Mouse (Mus musculus) brain, embryonic 14.5 days (tissue): ENCODE results near the gene Rhob. TPM values are rescaled to one million over a fixed set of nuclear protein-coding genes. Genes with fewer than 3 reads are reported as not detected.
A peak's percentile ranks its signal among the peaks of the same experiment; 100 is the strongest.

Source experiments
- DNase-seq: peaks from one replicate; pipeline ENCODE4 v3.0.0-alpha.2; 2011; ENCODE audit warnings: low read depth
- CTCF ChIP-seq: fragments of 200-500 bp; IDR thresholded peaks from 2 replicates; pipeline ENCODE4 v1.5.1; 2012; ENCODE audit warnings: inconsistent platforms, mild to moderate bottlenecking, moderate library complexity, borderline replicate concordance; ENCODE audit not compliant: insufficient read depth, insufficient read length; ENCODE audit errors: extremely low read depth
- POLR2A ChIP-seq: fragments of 200-500 bp; IDR thresholded peaks from 2 replicates; pipeline ENCODE4 v1.6.1; 2012; ENCODE audit warnings: mild to moderate bottlenecking, inconsistent platforms, borderline replicate concordance; ENCODE audit not compliant: poor library complexity, insufficient read depth, insufficient read length, severe bottlenecking; ENCODE audit errors: extremely low read depth
- polyA plus RNA-seq: library from polyadenylated mRNA; depleted of rRNA; stranded (reverse); fragments of >200 nt; gene quantifications from 2 replicates; pipeline ENCODE4 v1.2.3, GENCODE M21; 2012; rRNA removed

Rhob gene
- polyA plus RNA-seq, 1 experiment = 265 TPM

DNA sequence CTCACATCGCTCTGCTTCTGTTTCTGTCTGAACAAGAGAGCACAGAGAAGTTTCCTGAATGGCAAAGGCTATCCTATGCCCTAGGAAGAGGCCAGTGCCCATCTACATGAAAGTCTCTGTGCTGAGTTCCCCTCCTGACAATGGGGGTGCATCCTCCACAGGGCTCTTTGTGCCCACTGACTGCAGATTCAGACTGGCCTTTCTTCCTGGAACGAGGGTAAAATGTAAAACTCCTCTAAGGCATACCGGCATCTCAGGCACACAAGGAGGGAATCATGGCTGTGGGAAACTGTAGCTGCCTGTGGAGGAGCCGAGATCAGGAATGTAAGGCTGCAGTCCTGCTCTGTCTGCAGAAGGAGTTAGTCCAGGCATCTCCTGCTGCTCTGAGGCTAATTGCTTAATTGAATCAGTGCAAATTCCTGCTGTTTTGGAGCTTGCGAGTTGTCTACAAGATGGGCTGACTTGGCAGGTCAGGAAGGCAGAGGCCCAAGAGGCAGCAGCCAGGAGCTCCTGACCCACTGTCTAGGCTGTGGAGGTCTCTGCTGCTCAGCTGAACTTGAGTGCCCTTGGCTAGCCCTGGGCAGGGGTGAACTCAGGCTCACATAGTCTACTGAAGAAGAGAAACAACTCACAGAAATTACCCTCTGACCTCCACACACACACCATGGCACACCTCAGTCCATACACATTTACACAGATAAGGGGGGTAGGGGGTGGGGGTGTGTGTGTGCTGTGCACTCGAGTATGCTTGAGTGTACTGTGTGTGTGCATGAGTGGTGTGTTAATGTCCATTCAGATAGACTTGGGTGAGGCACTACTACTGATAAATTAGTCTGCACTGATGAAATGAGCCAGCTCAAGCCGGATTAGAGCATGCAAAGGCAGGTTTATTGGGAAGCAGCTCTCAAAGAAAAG is 48.0 kb downstream of the Rhob start:
- DNase-seq = no peak
- no peak for TF ChIP-seq CTCF
- TF ChIP-seq POLR2A = no peak

DNA sequence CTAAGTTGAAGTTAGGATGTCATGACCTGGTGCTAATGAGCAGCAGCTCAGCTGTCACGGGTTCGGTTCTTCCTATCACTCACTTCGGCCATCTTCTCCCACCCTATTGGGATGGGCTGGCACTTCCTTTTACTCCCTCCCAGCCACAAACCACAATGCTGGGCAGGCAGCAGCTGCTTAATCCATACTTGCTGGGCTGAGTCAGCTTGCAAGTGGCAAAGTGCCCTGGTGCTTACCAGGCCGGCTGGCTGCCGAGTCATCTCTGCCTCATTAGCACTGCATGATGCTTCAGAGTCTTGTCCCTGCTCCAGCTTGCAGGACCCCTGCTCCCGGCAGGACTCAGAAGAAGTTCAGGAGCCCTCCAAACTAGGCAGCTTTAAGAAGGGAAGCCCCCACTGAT is 49.2 kb downstream of the Rhob start:
- no peak for TF ChIP-seq POLR2A
- TF ChIP-seq CTCF = no peak
- peak; percentile 75 for DNase-seq

DNA sequence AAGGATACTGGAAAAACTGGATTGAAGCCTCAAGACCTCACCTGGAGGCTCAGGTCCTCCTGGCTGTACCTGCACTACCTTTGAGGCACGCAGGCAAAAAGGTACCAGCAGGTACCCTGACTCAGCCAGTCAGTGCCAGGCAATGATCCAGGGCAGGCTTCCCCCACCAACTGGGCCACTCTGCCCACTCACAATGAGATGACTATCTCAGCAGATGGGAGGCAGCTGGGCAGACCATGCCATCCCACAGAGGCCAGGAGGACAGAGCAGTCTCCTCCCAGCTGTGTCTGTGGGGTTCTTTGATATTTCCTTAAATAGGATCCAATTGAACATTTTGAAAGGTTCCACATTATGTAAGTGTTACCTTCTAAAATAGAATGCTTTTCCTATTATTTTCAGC is 49.8 kb downstream of the Rhob start:
- DNase-seq = no peak
- TF ChIP-seq CTCF (no peak), POLR2A (no peak)

Other genes starting within 250 kb of the Rhob start
- 0.45 and 0.98 TPM in 2 replicates for gene Gdf7, start 198.1 kb downstream of the Rhob start, polyA plus RNA-seq
- 11.1 and 11.7 TPM in 2 replicates for gene Hs1bp3, start 186.6 kb downstream of the Rhob start, polyA plus RNA-seq
- not detected in 2 replicates for gene Slc7a15, start 99.1 kb upstream of the Rhob start, polyA plus RNA-seq
- 90.7 and 99.7 TPM in 2 replicates for gene Pum2, start 174.1 kb upstream of the Rhob start, polyA plus RNA-seq